Mouse (Mus musculus) mesoderm, embryonic 11.5 days (tissue): Measurements from ENCODE around the gene Izumo2.
A peak's percentile ranks its signal among the peaks of the same experiment; 100 is the strongest.

ENCODE experiments used
- DNase-seq: peaks from one replicate; pipeline ENCODE4 v3.0.0-alpha.2; 2012; ENCODE audit warnings: low read depth, low spot score

Gene Izumo2

GRCm38 (mm10) chr7:44708574-44708973 is at the start of gene Izumo2:
Gene Izumo2, plus strand, starts transcription at chr7:44708742.
- no peak for DNase-seq

- no peak for DNase-seq
Observed at GRCm38 (mm10) chr7:44661219-44661618, 47.3 kb upstream of the Izumo2 start.

GRCm38 (mm10) chr7:44662168-44662567 is 46.4 kb upstream of the Izumo2 start:
- DNase-seq: no peak

- DNase-seq: no peak
Observed at GRCm38 (mm10) chr7:44662569-44662968, 46.0 kb upstream of the Izumo2 start.

- DNase-seq: no peak
Observed at GRCm38 (mm10) chr7:44663546-44663945, 45.0 kb upstream of the Izumo2 start.

GRCm38 (mm10) chr7:44664731-44665130 is 43.8 kb upstream of the Izumo2 start:
- DNase-seq: no peak

- DNase-seq: no peak
Observed at GRCm38 (mm10) chr7:44666462-44666861, 42.1 kb upstream of the Izumo2 start.

- DNase-seq: no peak
Observed at GRCm38 (mm10) chr7:44667996-44668738, 40.4 kb upstream of the Izumo2 start.

- no peak for DNase-seq
Observed at GRCm38 (mm10) chr7:44669103-44669502, 39.4 kb upstream of the Izumo2 start.

GRCm38 (mm10) chr7:44670803-44671202 is 37.7 kb upstream of the Izumo2 start, which contains the start of gene Myh14:
Gene Myh14, minus strand, starts transcription at chr7:44670843.
- DNase-seq: peak; percentile 93

GRCm38 (mm10) chr7:44672193-44672592 is 36.3 kb upstream of the Izumo2 start:
- DNase-seq: no peak

- DNase-seq: no peak
Observed at GRCm38 (mm10) chr7:44674511-44674910, 34.0 kb upstream of the Izumo2 start.

GRCm38 (mm10) chr7:44675171-44675570 is 33.4 kb upstream of the Izumo2 start:
- no peak for DNase-seq

- no peak for DNase-seq
Observed at GRCm38 (mm10) chr7:44676126-44676525, 32.4 kb upstream of the Izumo2 start.

- DNase-seq: no peak
Observed at GRCm38 (mm10) chr7:44676611-44677010, 31.9 kb upstream of the Izumo2 start.

GRCm38 (mm10) chr7:44683656-44684055 is 24.9 kb upstream of the Izumo2 start:
- DNase-seq: no peak

- no peak for DNase-seq
Observed at GRCm38 (mm10) chr7:44685531-44686402, 22.8 kb upstream of the Izumo2 start.

GRCm38 (mm10) chr7:44688890-44689289 is 19.7 kb upstream of the Izumo2 start:
- no peak for DNase-seq

GRCm38 (mm10) chr7:44689331-44689730 is 19.2 kb upstream of the Izumo2 start:
- DNase-seq: no peak

- no peak for DNase-seq
Observed at GRCm38 (mm10) chr7:44693427-44694175, 14.9 kb upstream of the Izumo2 start.

GRCm38 (mm10) chr7:44695223-44695622 is 13.3 kb upstream of the Izumo2 start:
- no peak for DNase-seq

GRCm38 (mm10) chr7:44697191-44697710 is 11.3 kb upstream of the Izumo2 start:
- peak; percentile 37 for DNase-seq
